Mouse (Mus musculus) bone marrow macrophage, adult 2 months (primary cell): ENCODE data around the gene Srr. TPM values are rescaled to one million over a fixed set of nuclear protein-coding genes. Genes with fewer than 3 reads are reported as not detected.

ENCODE experiments used
- H3K27ac ChIP-seq: 2 replicates; pipeline ENCODE4 v1.5.1; 2012; ENCODE audit warnings: low read depth, low read length; ENCODE audit not compliant: insufficient read depth
- H3K4me1 ChIP-seq: 2 replicates; pipeline ENCODE4 v1.6.1; 2012; ENCODE audit warnings: low read length; ENCODE audit not compliant: control insufficient read depth, insufficient read depth
- H3K4me3 ChIP-seq: 2 replicates; pipeline ENCODE4 v1.5.1; 2012; ENCODE audit warnings: mild to moderate bottlenecking, low read length, moderate library complexity; ENCODE audit not compliant: insufficient read depth
- CTCF ChIP-seq: IDR thresholded peaks from 2 replicates; pipeline ENCODE4 v1.5.1; 2012; ENCODE audit warnings: low read depth, mild to moderate bottlenecking, low read length, moderate library complexity
- POLR2A ChIP-seq: IDR thresholded peaks from 2 replicates; pipeline ENCODE4 v1.6.1; 2012; ENCODE audit warnings: mild to moderate bottlenecking, low read depth, low read length, borderline replicate concordance
- polyA plus RNA-seq: library from polyadenylated mRNA; stranded (reverse); fragments of >200 nt; gene quantifications from 2 replicates; pipeline ENCODE4 v1.2.4, GENCODE M21; 2012; ENCODE audit not compliant: missing spikeins, insufficient read depth, insufficient read length

Gene Srr
- polyA plus RNA-seq, 1 experiment, result 17.5 TPM

DNA sequence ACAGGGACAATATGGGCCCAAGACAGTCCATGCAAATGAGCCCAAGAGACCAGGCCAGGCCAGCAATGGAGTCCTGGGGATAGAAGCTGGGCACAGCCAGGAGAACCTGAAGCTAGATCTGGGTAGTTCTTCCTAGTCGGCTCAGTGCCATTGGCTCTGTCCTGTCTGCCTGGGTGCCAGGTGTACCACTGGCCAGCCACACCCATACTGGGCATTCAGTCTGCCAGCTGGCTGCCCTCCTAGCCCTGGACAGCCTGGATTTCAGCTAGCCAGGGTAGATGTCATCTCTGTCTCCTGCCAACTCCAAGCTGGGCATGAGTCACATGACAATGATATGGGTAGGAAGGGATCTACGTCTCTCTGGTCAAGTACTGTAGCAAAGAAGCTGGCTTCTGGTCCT, 58.6 kb downstream of the Srr start:
- Histone ChIP-seq H3K4me3 (no peak overlapping the region), H3K4me1 (no peaks in the 10 kb centered on the region), H3K27ac (no peak overlapping the region)
- TF ChIP-seq POLR2A (no peak), CTCF (no peak)

DNA sequence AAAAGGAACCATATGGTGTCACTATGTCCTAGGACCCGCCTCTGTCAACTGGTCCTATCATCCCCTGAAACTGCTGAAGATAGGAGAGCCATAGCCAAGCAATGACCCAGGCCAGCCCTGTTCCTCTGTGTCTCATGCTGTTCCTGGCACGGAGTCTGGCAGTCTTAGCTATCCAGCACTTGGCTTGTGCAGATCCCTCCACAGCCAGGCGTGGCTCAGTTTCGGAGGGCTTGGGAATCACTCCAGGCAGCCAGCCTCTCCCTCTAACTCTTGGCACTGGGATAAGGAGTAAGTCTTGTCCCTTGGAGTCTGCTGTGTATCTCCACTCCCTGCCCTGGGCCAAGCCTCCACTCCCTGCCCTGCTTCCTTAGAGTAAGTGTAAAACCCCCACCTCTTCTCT, 59.1 kb downstream of the Srr start:
- H3K27ac ChIP-seq, result no peak overlapping the region
- TF ChIP-seq POLR2A, result no peak
- TF ChIP-seq CTCF, result no peak
- H3K4me3 ChIP-seq, result no peak overlapping the region
- H3K4me1 ChIP-seq, result no peaks in the 10 kb centered on the region

GRCm38 (mm10) chr11:74865252-74865651, 60.5 kb downstream of the Srr start:
- no peaks in the 10 kb centered on the region for H3K4me1 ChIP-seq
- H3K27ac ChIP-seq, result no peak overlapping the region
- H3K4me3 ChIP-seq, result no peak overlapping the region
- TF ChIP-seq CTCF (no peak), POLR2A (no peak)

DNA sequence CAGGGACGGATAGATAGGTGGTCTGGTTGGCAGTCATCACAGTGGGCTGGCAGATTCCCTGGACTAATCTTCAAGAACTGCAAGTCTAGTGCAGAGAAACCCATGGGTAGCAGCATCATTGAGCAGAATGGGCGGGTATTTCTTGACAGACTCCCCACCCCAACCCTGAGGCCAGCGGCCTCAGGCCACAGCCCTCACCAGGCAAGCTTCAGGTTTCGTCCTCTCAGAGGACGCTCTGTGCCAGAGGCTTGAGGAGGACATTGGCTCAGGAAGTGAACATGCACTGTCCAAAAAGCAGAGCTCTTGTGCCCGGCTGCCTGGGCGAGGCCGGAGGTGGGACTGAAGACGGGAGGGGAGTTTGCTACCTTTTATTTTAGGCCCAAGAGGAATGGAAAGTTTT, 61.3 kb downstream of the Srr start:
- no peak overlapping the region for H3K4me3 ChIP-seq
- no peaks in the 10 kb centered on the region for H3K4me1 ChIP-seq
- no peak overlapping the region for H3K27ac ChIP-seq
- TF ChIP-seq CTCF, result no peak
- TF ChIP-seq POLR2A, result no peak

- H3K27ac ChIP-seq, result no peak overlapping the region
- no peaks in the 10 kb centered on the region for H3K4me1 ChIP-seq
- H3K4me3 ChIP-seq, result no peak overlapping the region
- TF ChIP-seq CTCF, result no peak
- no peak for TF ChIP-seq POLR2A
Observed at GRCm38 (mm10) chr11:74863471-74863870, 62.3 kb downstream of the Srr start.

DNA sequence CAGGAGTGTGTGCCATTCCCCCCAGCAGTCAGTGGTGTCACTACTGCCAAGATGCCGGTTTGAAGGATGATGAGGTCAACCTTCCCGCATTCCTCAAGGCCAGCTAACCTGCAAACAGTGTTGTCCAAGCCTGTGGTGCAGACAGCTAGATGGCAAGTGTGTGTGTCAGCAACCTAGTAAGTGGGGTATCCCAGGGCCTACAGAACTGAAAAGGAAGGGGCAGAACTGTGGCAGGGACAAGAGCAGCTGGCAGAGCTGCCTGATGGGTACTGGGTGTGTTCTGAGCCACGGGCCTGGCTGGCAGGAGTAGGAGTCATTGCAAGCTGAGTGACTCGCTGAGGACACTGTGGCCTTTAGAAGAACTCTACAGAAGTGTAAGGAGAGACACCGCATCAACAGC, 63.6 kb downstream of the Srr start:
- H3K27ac ChIP-seq, result no peak overlapping the region
- H3K4me1 ChIP-seq, result no peaks in the 10 kb centered on the region
- no peak for TF ChIP-seq POLR2A
- no peak for TF ChIP-seq CTCF
- no peak overlapping the region for H3K4me3 ChIP-seq

DNA sequence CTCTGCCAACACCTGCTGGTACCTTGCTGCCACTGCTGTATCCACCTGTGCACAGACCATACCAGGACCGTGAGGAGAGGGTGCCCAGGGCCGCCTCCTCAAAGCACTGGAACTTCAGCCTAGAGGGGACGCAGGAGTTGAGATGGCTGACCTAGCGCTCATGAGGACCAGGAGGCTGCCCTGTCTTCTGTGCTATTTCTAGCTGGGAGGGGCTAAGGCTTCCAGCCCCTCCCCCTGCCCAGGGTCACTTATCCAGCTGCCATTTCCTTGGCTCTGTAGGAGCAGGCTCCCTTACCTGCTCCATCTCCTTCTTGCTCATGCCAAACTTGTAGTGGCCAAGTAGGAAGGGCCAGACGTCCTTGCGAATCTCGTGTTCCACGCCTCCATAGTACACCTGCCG, 68.0 kb downstream of the Srr start:
- no peaks in the 10 kb centered on the region for H3K4me1 ChIP-seq
- no peak overlapping the region for H3K27ac ChIP-seq
- no peak overlapping the region for H3K4me3 ChIP-seq
- TF ChIP-seq CTCF (no peak), POLR2A (no peak)

Other genes starting within 250 kb of the Srr start
- gene Pafah1b1, start 201.3 kb downstream of the Srr start, polyA plus RNA-seq, result 59.9 and 67.9 TPM in 2 replicates
- 8.9 and 9.2 TPM in 2 replicates for gene Mettl16, start 155.1 kb downstream of the Srr start, polyA plus RNA-seq
- gene Mnt, start 95.0 kb downstream of the Srr start, polyA plus RNA-seq, result 26.2 and 29.9 TPM in 2 replicates
- gene Sgsm2, start 28.9 kb downstream of the Srr start, polyA plus RNA-seq, result 2.3 and 3.7 TPM in 2 replicates
- gene Tsr1, start 27.9 kb downstream of the Srr start, polyA plus RNA-seq, result 6.6 and 7.9 TPM in 2 replicates
- 13.7 and 14.7 TPM in 2 replicates for gene Smg6, start 125 bp downstream of the Srr start, polyA plus RNA-seq
- not detected in 2 replicates for gene Hic1, start 243.6 kb upstream of the Srr start, polyA plus RNA-seq